Mouse (Mus musculus): ENCODE data around the gene Chek1.
A peak's percentile ranks its signal among the peaks of the same experiment; 100 is the strongest.

Gene Chek1

GRCm38 (mm10) chr9:36727034-36727755 lies at the start of gene Chek1:
TSS of gene Chek1 (minus strand) at chr9:36727065.
- DNase-seq, result no peak

GRCm38 (mm10) chr9:36769048-36769413 lies 42.2 kb upstream of the Chek1 start:
- DNase-seq, result no peak

- DNase-seq, result no peak
Observed at GRCm38 (mm10) chr9:36768156-36769047, 41.5 kb upstream of the Chek1 start.

DNA sequence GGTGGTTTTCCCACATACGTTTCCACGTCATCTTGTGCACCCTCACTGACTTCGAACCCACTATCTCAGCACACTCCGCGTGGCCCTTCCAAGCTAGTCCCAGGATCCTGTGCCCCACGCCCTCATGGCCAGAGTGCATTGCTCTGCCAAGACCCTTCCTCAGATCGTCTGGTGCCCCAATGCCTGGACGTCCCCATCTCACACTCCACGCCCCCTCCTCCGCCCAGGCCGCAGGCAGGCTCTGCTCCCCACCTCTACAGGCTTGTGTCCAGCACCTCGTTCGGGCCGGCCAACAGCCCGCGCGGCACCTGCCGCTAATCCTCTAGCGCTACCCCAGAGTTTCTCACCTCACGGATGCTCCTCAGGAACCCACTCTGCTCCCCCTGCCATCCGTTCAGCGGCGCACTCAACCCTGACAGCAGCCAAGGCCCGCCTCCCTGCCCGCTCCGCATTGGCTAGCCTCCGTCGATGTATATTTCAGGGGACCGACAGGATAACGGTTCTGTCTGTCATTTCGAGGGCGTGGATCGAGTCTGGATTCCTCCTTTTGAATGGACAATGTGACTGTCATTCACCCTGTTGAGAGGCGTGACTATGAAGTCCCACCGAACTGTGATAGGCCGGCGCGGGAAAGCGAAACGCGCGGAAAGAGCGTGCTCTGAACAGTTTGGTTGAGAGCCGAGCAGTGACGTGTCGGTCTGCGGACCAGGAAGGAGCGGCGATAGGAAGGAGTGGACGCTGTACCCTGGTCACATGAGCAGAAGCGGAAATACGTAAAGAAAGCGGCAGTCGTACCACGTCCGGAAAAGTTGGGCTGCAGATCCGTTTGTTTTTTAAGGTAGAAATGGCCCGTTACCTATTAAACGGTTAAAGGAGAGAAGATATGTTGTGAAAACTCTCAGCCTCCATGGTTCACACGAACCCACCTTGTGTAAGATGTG lies 40.6 kb upstream of the Chek1 start, which contains the start of gene Stt3a:
Gene Stt3a (minus strand): TSS at position 477 of the 941 bp plus-strand sequence.
- peak; percentile 100 for DNase-seq

- no peak for DNase-seq
Observed at GRCm38 (mm10) chr9:36764378-36764777, 37.5 kb upstream of the Chek1 start.

GRCm38 (mm10) chr9:36726131-36727033 lies 483 bp downstream of the Chek1 start:
- peak; percentile 90 for DNase-seq

DNA sequence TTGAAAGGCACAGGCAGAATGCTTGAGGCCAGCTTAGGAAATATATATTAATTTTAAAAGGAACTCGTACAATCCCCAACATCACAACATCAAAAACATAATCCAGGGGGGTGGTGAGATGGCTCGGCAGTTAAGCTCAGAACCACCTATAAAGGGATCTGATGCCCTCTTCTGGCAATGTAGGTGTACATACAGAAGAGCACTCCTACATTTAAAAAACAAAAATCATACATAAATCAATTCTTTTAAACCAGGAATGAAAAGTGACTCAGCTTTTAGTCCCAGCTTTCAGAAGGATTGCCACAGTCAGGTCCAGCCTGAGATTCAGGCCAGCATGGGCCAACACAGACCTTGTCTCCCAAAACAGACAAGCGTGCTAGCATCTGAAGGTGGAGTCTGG lies 10.2 kb downstream of the Chek1 start:
- no peak for DNase-seq

DNA sequence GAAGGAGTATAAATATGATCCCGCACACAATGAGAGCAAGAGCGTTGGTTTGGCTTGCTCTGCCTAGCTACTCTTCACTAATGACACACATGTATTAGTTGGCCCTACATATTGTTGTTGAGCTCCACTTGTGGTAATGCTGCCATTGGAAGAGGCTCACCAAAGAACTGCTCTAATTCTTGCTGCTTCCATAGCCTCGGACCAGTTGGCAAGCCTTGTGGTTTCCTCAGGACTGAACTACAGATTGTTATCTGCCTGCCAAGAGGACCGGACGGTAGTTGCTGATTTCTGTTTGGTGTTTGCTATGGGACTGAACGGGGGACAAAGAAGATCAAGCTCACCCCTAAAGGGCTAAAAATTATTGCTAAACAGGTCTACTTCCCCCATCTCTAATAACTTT lies 19.6 kb downstream of the Chek1 start:
- DNase-seq, result no peak

DNA sequence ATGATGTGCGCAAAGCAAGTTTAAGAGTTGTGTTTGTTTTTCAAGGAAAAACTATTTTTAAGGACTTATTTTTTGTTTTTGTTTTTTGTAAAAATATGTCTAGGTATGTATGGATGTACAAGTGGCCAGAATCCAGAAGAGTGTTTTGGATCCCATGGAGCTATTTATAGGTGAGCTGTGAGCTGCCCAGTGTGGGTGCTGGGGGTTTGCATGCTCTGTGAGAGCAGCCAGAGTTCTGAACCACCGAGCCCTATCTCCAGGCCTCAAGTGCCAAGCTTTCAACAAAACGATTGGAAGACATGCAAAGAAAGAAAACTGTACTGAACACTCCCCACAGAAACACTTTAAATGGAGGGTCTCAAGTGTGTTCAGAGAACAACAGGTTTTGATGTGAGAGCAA lies 20.9 kb downstream of the Chek1 start:
- no peak for DNase-seq

DNA sequence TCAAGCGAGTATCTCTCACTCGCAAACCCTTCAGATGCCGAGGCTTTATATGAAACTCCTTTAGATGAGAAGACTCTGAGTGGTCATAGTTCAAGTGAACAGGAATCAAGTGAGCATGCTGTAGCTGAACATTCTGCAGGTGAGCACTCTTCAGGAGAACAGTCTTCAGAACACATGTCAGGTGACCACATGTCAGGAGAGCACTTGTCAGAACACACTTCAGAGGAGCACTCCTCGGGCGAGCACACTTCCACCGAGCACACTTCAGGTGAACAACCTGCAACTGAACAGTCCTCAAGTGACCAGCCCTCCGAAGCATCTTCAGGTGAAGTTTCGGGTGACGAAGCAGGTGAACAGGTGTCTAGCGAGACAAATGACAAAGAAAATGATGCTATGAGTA lies 32.6 kb downstream of the Chek1 start:
- no peak for DNase-seq

- DNase-seq, result no peak
Observed at GRCm38 (mm10) chr9:36692920-36693319, 33.9 kb downstream of the Chek1 start, which contains the start of gene Acrv1. TSS of gene Acrv1 (plus strand) at chr9:36693220.

GRCm38 (mm10) chr9:36687329-36687728 lies 39.5 kb downstream of the Chek1 start:
- no peak for DNase-seq

DNA sequence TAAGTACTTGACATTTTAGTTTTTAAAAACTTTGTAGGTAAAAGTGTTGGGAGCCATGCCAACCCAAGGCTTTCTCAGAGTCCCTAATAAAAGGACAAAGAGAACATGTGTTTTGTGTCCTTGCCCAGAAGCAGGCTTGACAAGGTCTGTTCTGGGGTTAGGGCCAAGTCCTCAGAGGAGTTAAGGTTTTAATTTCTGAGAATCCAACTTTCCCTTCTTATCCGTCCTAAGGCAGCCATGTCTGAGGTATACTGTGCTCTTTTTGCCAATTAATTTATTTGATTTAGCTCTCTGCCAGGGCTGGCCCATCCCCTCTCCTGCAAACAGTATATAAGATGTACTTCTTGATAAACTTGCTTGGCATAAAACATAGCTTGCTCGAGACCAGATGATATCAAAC lies 45.4 kb downstream of the Chek1 start:
- no peak for DNase-seq

Data from lung, postnatal 10 days (tissue).